In the genomic region with DNA sequence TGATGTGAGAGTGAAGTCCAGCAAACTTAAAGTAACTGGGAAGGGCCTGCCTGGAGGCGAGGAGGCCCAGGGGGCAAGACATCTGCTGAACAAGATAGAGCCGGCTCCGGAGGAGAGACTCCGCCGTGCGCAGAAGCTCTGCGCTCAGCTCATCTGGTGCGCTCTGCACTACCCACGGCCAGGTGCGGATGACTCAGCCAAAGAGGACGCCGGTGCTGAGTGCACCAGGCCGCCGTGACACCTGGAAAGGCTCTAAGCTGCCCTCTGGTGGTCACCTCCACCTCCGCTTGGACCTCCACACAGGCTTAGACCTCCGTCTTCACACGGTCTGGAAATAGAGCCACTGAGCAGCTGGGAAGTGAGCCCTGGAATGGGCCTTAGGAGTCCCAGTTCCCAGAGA, we compare ENCODE assay signal across 8 mouse cellular contexts. TPM values are rescaled to one million over a fixed set of nuclear protein-coding genes. Genes with fewer than 3 reads are reported as not detected.
DNase-seq lines count a peak whose midpoint lies in the region; ATAC-seq and TF ChIP-seq lines count a peak whose summit lies in the region.
"Had no signal": no experiment of that assay in that cellular context is flagged by ENCODE, and none has a peak within 500 bp of the region (broad histone marks: within the 10 kb centered on the region; RNA-seq: fewer than 3 reads in every experiment).

No protein-coding gene starts in this region.

- H3K27me3 ChIP-seq in forebrain, embryonic 16.5 days (replicated peaks; ENCODE audit: control insufficient read depth, insufficient read depth, low read length) = peaks cover 33% of the 10 kb centered on the region
- peaks cover 69% of the 10 kb centered on the region for H3K27me3 ChIP-seq in hindbrain, embryonic 14.5 days (ENCODE audit: control insufficient read depth, insufficient read depth, low read length)
- H3K27me3 ChIP-seq in liver, adult 2 months (ENCODE audit: control insufficient read depth, insufficient read depth, low read length) = no peaks in the 10 kb centered on the region
- H3K27me3 ChIP-seq in midbrain, postnatal 0 days (ENCODE audit: insufficient read depth, low read length) = peaks cover 48% of the 10 kb centered on the region

- ATAC-seq in forebrain, embryonic 16.5 days = peak; percentile 41; the same call in 1 of the 2 replicates
- ATAC-seq in hindbrain, embryonic 14.5 days (ENCODE audit: low FRiP score) = 0 out of 2 replicates have a peak, but pooled peaks have one; percentile 32
- 0 out of 2 replicates have a peak, but pooled peaks have one; percentile 17 for ATAC-seq in midbrain, postnatal 0 days (ENCODE audit: low FRiP score)

- no peak overlapping the region for H3K9ac ChIP-seq in forebrain, embryonic 16.5 days (replicated peaks; ENCODE audit: low read depth, low read length)
- no peak overlapping the region for H3K9ac ChIP-seq in hindbrain, embryonic 14.5 days
- H3K9ac ChIP-seq in liver, adult 2 months (ENCODE audit: low read depth, low read length) = peak overlapping the region; percentile 52; the same call in 1 of the 2 replicates
- H3K9ac ChIP-seq in midbrain, postnatal 0 days (replicated peaks; ENCODE audit: low read length, poor library complexity, severe bottlenecking) = no peak overlapping the region

- DNase-seq in R1 (ENCODE audit: low read depth, low spot score) = peak; percentile 91
- DNase-seq in cerebellum, adult 18-20 months = peak; percentile 83 to 85
- peak; percentile 67 for DNase-seq in hindbrain, embryonic 14.5 days (ENCODE audit: low spot score)
- peak; percentile 67 for DNase-seq in liver, adult 2 months (ENCODE audit: extremely low read depth, low read depth, low spot score)
- DNase-seq in midbrain, postnatal 0 days (ENCODE audit: low spot score) = peak; percentile 70
- DNase-seq in testis, postnatal 10 days (ENCODE audit: low spot score) = peak; percentile 85

- H3K9me3 ChIP-seq in forebrain, embryonic 16.5 days (ENCODE audit: control insufficient read depth, low read length) = no peaks in the 10 kb centered on the region
- no peaks in the 10 kb centered on the region for H3K9me3 ChIP-seq in hindbrain, embryonic 14.5 days (ENCODE audit: control insufficient read depth, low read length)
- H3K9me3 ChIP-seq in midbrain, postnatal 0 days (ENCODE audit: low read length) = no peaks in the 10 kb centered on the region

- no peaks in the 10 kb centered on the region for H3K79me2 ChIP-seq in liver, adult 2 months (ENCODE audit: control insufficient read depth, insufficient read depth, low read length)

- TF ChIP-seq CTCF in liver, adult 2 months (IDR thresholded peaks at IDR 0.05; ENCODE audit: low read depth, low read length) = peak; percentile 93
- TF ChIP-seq CTCF in midbrain, postnatal 0 days (IDR thresholded peaks at IDR 0.05) = peak; percentile 77

- WGBS in forebrain, embryonic 16.5 days = 7% methylated on average over 17 of the region's 17 CpGs
- 8% methylated on average over 17 of the region's 17 CpGs for WGBS in hindbrain, embryonic 14.5 days
- WGBS in liver, adult 2 months = 10% methylated on average over 17 of the region's 17 CpGs
- 11% methylated on average over 17 of the region's 17 CpGs for WGBS in midbrain, postnatal 0 days

- H3K27ac ChIP-seq in forebrain, embryonic 16.5 days (ENCODE audit: low read length) = no peak overlapping the region
- H3K27ac ChIP-seq in hindbrain, embryonic 14.5 days = no peak overlapping the region
- H3K27ac ChIP-seq in liver, adult 2 months (replicated peaks; ENCODE audit: insufficient read depth, low read depth, low read length) = no peak overlapping the region
- H3K27ac ChIP-seq in midbrain, postnatal 0 days (ENCODE audit: low read depth, low read length) = no peak overlapping the region

- 0 out of 2 replicates have a peak overlapping the region, but pooled peaks have one; percentile 1 for H3K4me2 ChIP-seq in forebrain, embryonic 16.5 days (ENCODE audit: low read length)
- H3K4me2 ChIP-seq in hindbrain, embryonic 14.5 days (replicated peaks) = peak overlapping the region; percentile 30
- H3K4me2 ChIP-seq in midbrain, postnatal 0 days (ENCODE audit: low read depth, low read length, poor library complexity, severe bottlenecking) = peak overlapping the region; percentile 32

- H3K4me1 ChIP-seq in forebrain, embryonic 16.5 days (replicated peaks; ENCODE audit: control insufficient read depth, insufficient read depth, low read length) = peaks cover 17% of the 10 kb centered on the region
- H3K4me1 ChIP-seq in hindbrain, embryonic 14.5 days (replicated peaks; ENCODE audit: control insufficient read depth, insufficient read depth, low read length) = peaks cover 19% of the 10 kb centered on the region
- H3K4me1 ChIP-seq in liver, adult 2 months (ENCODE audit: control insufficient read depth, insufficient read depth, low read length) = peaks cover 12% of the 10 kb centered on the region
- H3K4me1 ChIP-seq in midbrain, postnatal 0 days (ENCODE audit: insufficient read depth, low read length) = no peaks in the 10 kb centered on the region

- no peaks in the 10 kb centered on the region for H3K36me3 ChIP-seq in forebrain, embryonic 16.5 days (ENCODE audit: control insufficient read depth, insufficient read depth)
- H3K36me3 ChIP-seq in hindbrain, embryonic 14.5 days (replicated peaks; ENCODE audit: control insufficient read depth, insufficient read depth) = no peaks in the 10 kb centered on the region
- no peaks in the 10 kb centered on the region for H3K36me3 ChIP-seq in liver, adult 2 months (ENCODE audit: control insufficient read depth, insufficient read depth, low read length)
- H3K36me3 ChIP-seq in midbrain, postnatal 0 days (ENCODE audit: insufficient read depth, low read length) = no peaks in the 10 kb centered on the region

- H3K4me3 ChIP-seq in forebrain, embryonic 16.5 days (replicated peaks; ENCODE audit: low read length) = no peak overlapping the region
- H3K4me3 ChIP-seq in hindbrain, embryonic 14.5 days (replicated peaks; ENCODE audit: low read length) = no peak overlapping the region
- H3K4me3 ChIP-seq in liver, adult 2 months (ENCODE audit: insufficient read depth, low read depth, low read length) = peak overlapping the region; percentile 5; the same call in 1 of the 2 replicates
- H3K4me3 ChIP-seq in midbrain, postnatal 0 days (ENCODE audit: low read depth, low read length) = peak overlapping the region; percentile 8; the same call in 1 of the 2 replicates

- no peak for TF ChIP-seq POLR2A in liver, adult 2 months (IDR thresholded peaks at IDR 0.05; ENCODE audit: extremely low read depth, insufficient read depth, low read length)

RNA-seq across cellular contexts. Expression of a gene that starts 7.7 kb away (rescaled TPM):
- 75.0 and 96.2 TPM in 2 replicates for polyA plus RNA-seq in forebrain, embryonic 16.5 days (2015; fragmentation: Nextera tagmentation; extraction: Ambion mirVana)
- polyA plus RNA-seq in hindbrain, embryonic 14.5 days (2014; fragmentation: Nextera tagmentation; extraction: Ambion mirVana) = 59.7 and 75.2 TPM in 2 replicates
- total RNA-seq in liver, adult 2 months (2014; rRNA removed) = 270 and 333 TPM in 2 replicates
- polyA plus RNA-seq in liver, adult 2 months (2012; rRNA removed) = 388 and 1,689 TPM in 2 replicates
- total RNA-seq in midbrain, postnatal 0 days (2014; rRNA removed) = 460 and 504 TPM in 2 replicates
- polyA plus RNA-seq in midbrain, postnatal 0 days (2015; fragmentation: Nextera tagmentation; extraction: Ambion mirVana) = 387 and 420 TPM in 2 replicates

RNA-seq across cellular contexts. Expression of a gene that starts 14.1 kb away (rescaled TPM):
- 30.4 and 42.4 TPM in 2 replicates for polyA plus RNA-seq in forebrain, embryonic 16.5 days (2015; fragmentation: Nextera tagmentation; extraction: Ambion mirVana)
- polyA plus RNA-seq in hindbrain, embryonic 14.5 days (2014; fragmentation: Nextera tagmentation; extraction: Ambion mirVana) = 15.7 and 16.9 TPM in 2 replicates
- 120 and 122 TPM in 2 replicates for total RNA-seq in liver, adult 2 months (2014; rRNA removed)
- polyA plus RNA-seq in liver, adult 2 months (2012; rRNA removed) = 9.4 and 162 TPM in 2 replicates
- total RNA-seq in midbrain, postnatal 0 days (2014; rRNA removed) = 57.7 and 131 TPM in 2 replicates
- 92.3 and 101 TPM in 2 replicates for polyA plus RNA-seq in midbrain, postnatal 0 days (2015; fragmentation: Nextera tagmentation; extraction: Ambion mirVana)

RNA-seq across cellular contexts. Expression of a gene that starts 27.8 kb away (rescaled TPM):
- polyA plus RNA-seq in forebrain, embryonic 16.5 days (2015; fragmentation: Nextera tagmentation; extraction: Ambion mirVana) = 63.8 and 66.7 TPM in 2 replicates
- 58.9 and 63.3 TPM in 2 replicates for polyA plus RNA-seq in hindbrain, embryonic 14.5 days (2014; fragmentation: Nextera tagmentation; extraction: Ambion mirVana)
- 2.3 and 3.2 TPM in 2 replicates for total RNA-seq in liver, adult 2 months (2014; rRNA removed)
- polyA plus RNA-seq in liver, adult 2 months (2012; rRNA removed) = 3.4 and 4.6 TPM in 2 replicates
- 47.9 and 65.3 TPM in 2 replicates for total RNA-seq in midbrain, postnatal 0 days (2014; rRNA removed)
- 38.4 and 39.9 TPM in 2 replicates for polyA plus RNA-seq in midbrain, postnatal 0 days (2015; fragmentation: Nextera tagmentation; extraction: Ambion mirVana)

RNA-seq across cellular contexts. Expression of a gene that starts 34.1 kb away (rescaled TPM):
- 191 and 212 TPM in 2 replicates for polyA plus RNA-seq in forebrain, embryonic 16.5 days (2015; fragmentation: Nextera tagmentation; extraction: Ambion mirVana)
- 215 and 245 TPM in 2 replicates for polyA plus RNA-seq in hindbrain, embryonic 14.5 days (2014; fragmentation: Nextera tagmentation; extraction: Ambion mirVana)
- total RNA-seq in liver, adult 2 months (2014; rRNA removed) = not detected in 2 replicates
- polyA plus RNA-seq in liver, adult 2 months (2012; rRNA removed) = 0.21 TPM in 1 of 2 replicates, not detected in the other
- total RNA-seq in midbrain, postnatal 0 days (2014; rRNA removed) = 571 and 599 TPM in 2 replicates
- 314 and 354 TPM in 2 replicates for polyA plus RNA-seq in midbrain, postnatal 0 days (2015; fragmentation: Nextera tagmentation; extraction: Ambion mirVana)

RNA-seq across cellular contexts. Expression of a gene that starts 49.5 kb away (rescaled TPM):
- polyA plus RNA-seq in forebrain, embryonic 16.5 days (2015; fragmentation: Nextera tagmentation; extraction: Ambion mirVana) = not detected in 2 replicates
- polyA plus RNA-seq in hindbrain, embryonic 14.5 days (2014; fragmentation: Nextera tagmentation; extraction: Ambion mirVana) = not detected in 2 replicates
- total RNA-seq in liver, adult 2 months (2014; rRNA removed) = not detected in 2 replicates
- not detected in 2 replicates for polyA plus RNA-seq in liver, adult 2 months (2012; rRNA removed)
- total RNA-seq in midbrain, postnatal 0 days (2014; rRNA removed) = not detected in 2 replicates
- polyA plus RNA-seq in midbrain, postnatal 0 days (2015; fragmentation: Nextera tagmentation; extraction: Ambion mirVana) = not detected in 2 replicates
- total RNA-seq: left cerebral cortex, postnatal 10 days had no signal

Comparison
In these comparisons a context has a peak if more than half of its experiments do, and no peak if none do; other contexts are left out.
1. H3K4me3 ChIP-seq: peak in liver, adult 2 months (single experiment) and midbrain, postnatal 0 days (single experiment); none in forebrain, embryonic 16.5 days (single experiment) and hindbrain, embryonic 14.5 days (single experiment).
2. Peak in every context shown above with its lines, with median percentiles within 50 percentile points of each other: DNase-seq, ATAC-seq and H3K4me2 ChIP-seq.